Mouse (Mus musculus) megakaryocyte, embryonic 14.5 days (primary cell): ENCODE results near the gene Onecut3. TPM values are rescaled to one million over a fixed set of nuclear protein-coding genes. Genes with fewer than 3 reads are reported as not detected.

ENCODE experiments used
- H3K27me3 ChIP-seq: replicated peaks from 2 replicates; pipeline ENCODE3; 2012; ENCODE audit warnings: inconsistent platforms
- H3K36me3 ChIP-seq: replicated peaks from 2 replicates; pipeline ENCODE3; 2012; ENCODE audit warnings: low read length, inconsistent platforms, mixed read lengths
- H3K4me1 ChIP-seq: 2 replicates; pipeline ENCODE4 v1.6.1; 2012; ENCODE audit warnings: inconsistent platforms
- H3K4me3 ChIP-seq: replicated peaks from 2 replicates; pipeline ENCODE3; 2012; ENCODE audit warnings: moderate library complexity, mild to moderate bottlenecking, inconsistent platforms
- H3K9me3 ChIP-seq: 2 replicates; pipeline ENCODE4 v1.6.1; 2012; ENCODE audit warnings: inconsistent platforms
- FLI1 ChIP-seq: IDR thresholded peaks from 2 replicates; pipeline ENCODE4 v1.6.1; 2012; ENCODE audit warnings: low read length, inconsistent platforms, mixed read lengths
- GATA1 ChIP-seq: IDR thresholded peaks from 3 replicates; pipeline ENCODE4 v1.6.1; 2012; ENCODE audit warnings: mixed read lengths, low read length, inconsistent platforms, borderline replicate concordance
- polyA plus RNA-seq: library from polyadenylated mRNA; stranded (reverse); fragments of >175 nt; gene quantifications from 2 replicates; pipeline ENCODE4 v1.2.3, GENCODE M21; 2012; ENCODE audit warnings: low replicate concordance; ENCODE audit not compliant: insufficient read depth

Gene Onecut3
- polyA plus RNA-seq, 1 experiment = not detected

DNA sequence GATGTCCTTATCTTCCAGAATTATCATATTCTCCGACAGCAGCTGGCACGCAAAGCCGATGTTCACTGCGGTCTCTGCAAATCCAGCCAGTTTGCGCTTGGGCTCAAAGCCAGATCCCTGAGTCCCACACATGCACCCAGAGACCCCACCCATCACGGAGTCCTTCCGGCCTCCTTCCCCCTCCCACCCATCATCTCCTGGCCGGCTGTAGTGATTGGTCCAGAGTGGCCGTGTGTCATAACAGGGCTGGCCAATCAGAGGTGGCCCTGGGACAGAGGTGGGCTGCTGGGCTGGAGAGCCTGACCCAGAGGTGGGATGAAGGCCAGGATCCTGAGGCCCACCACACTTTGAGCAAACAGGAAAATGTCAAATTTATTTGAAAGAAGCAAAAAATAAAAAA lies 31.5 kb downstream of the Onecut3 start:
- Histone ChIP-seq H3K36me3 (no peaks in the 10 kb centered on the region), H3K4me3 (no peak overlapping the region), H3K9me3 (peaks cover 18% of the 10 kb centered on the region), H3K4me1 (no peaks in the 10 kb centered on the region; the same call in 1 of the 2 replicates), H3K27me3 (peaks cover 94% of the 10 kb centered on the region)
- TF ChIP-seq FLI1 (no peak), GATA1 (no peak)

DNA sequence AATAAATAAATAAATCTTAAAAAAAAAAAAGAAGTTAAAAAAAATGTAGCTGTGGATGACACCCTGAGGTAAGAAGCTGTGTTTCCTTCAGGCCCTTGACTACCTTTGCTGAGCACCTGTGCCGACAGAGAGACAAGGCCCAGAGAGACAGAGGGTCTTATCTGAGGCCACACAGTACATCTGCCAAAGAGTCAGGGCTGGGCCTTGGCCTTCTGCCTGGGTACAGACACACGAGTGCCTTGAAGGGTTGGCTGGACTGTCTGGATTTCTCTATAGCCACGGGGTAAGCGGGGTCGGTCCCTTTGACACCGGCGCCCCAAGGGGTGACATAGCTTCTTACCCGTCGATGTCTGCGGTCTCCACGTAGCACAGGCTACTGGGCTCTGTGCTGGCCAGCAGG lies 38.1 kb downstream of the Onecut3 start:
- peaks cover 42% of the 10 kb centered on the region for H3K4me1 ChIP-seq
- H3K36me3 ChIP-seq = no peaks in the 10 kb centered on the region
- H3K9me3 ChIP-seq = no peaks in the 10 kb centered on the region
- no peak overlapping the region for H3K4me3 ChIP-seq
- no peak for TF ChIP-seq GATA1
- H3K27me3 ChIP-seq = peaks cover 84% of the 10 kb centered on the region

DNA sequence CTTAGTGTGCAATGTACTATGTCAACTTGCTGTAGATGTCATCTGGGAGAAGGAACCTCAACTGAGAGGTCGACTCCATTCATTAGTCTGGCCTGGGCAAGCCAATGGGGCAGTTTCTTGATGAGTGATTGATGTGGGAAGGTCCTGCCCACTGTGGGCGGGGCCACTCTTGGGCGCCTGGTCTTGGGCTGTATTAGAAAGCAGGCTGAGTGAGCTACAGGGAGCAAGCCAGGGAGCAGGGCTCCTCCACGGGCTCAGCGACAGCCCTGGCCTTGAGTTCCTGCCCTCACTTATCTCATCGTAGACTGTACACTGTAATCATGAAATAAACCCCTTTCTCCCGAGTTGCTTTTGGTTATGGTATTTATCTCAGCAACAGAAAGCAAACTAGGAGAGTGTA lies 39.1 kb downstream of the Onecut3 start:
- TF ChIP-seq FLI1 (no peak), GATA1 (no peak)
- H3K4me3 ChIP-seq = no peak overlapping the region
- peaks cover 51% of the 10 kb centered on the region for H3K4me1 ChIP-seq
- H3K9me3 ChIP-seq = no peaks in the 10 kb centered on the region
- H3K36me3 ChIP-seq = no peaks in the 10 kb centered on the region
- H3K27me3 ChIP-seq = peaks cover 77% of the 10 kb centered on the region

DNA sequence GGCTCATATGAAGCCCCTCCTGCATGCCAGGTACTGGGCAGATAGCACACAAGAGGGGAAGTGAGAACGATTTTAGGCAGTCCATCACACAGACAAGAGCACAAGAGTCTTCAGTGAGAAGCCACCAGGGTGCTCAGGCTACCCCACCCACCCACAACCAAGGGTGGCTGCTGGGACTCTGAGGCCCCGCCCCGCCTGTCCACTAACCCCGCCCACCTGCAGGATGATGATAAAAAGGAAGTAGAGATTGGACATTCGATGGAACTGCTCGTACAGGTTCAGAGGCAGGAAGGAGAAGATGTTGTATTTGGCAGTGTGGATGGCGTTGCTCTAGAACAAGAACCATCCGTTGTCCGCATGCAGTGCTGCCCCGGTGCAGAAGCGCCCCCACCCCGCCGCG lies 40.4 kb downstream of the Onecut3 start:
- TF ChIP-seq FLI1 = no peak
- no peak for TF ChIP-seq GATA1
- H3K36me3 ChIP-seq = no peaks in the 10 kb centered on the region
- peaks cover 65% of the 10 kb centered on the region for H3K4me1 ChIP-seq
- no peaks in the 10 kb centered on the region for H3K9me3 ChIP-seq
- peak overlapping the region; percentile 56 for H3K4me3 ChIP-seq
- peaks cover 64% of the 10 kb centered on the region for H3K27me3 ChIP-seq

DNA sequence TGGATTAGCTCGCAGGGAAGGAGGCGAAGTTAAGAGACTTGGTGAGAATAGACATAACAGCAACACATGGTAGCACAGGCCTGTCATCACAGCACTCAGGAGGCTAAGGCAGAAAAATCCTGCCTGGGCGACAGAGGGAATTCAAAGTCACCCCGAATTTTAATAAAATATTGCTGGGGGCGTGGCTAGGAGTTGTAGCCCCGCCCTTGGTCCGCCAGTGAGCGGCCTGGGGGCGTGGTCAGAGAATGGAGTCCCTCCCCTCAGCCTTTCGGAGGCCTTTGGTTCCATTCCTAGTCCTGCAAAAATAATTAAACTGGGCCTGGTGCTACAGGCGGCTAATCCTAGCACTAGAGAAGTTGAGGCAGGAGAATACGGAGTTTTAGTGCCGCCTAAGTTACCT lies 41.1 kb downstream of the Onecut3 start:
- no peak for TF ChIP-seq FLI1
- no peak for TF ChIP-seq GATA1
- peaks cover 72% of the 10 kb centered on the region for H3K4me1 ChIP-seq
- peak overlapping the region; percentile 56 for H3K4me3 ChIP-seq
- H3K9me3 ChIP-seq = no peaks in the 10 kb centered on the region
- H3K27me3 ChIP-seq = peaks cover 58% of the 10 kb centered on the region
- peaks cover 4% of the 10 kb centered on the region for H3K36me3 ChIP-seq

DNA sequence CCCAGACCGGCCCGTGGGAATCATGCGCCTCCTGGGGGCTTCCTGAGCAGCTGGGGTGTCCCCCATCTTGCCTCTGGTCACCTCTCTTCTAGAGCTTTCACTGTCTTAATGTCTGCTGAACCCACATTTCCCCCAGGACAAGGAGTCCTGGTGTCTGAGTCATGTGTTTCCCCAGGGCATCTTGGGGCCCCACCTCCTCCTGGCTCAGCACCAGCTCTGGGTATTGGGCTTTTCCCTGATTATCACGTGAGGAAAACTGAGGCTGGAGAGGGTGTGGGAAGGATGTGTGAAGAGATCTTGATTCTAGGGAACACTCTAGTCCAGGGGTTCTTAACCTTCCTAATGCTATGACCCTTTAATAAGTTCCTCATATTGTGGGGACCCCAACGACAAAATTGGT lies 43.5 kb downstream of the Onecut3 start:
- peaks cover 38% of the 10 kb centered on the region for H3K27me3 ChIP-seq
- no peak overlapping the region for H3K4me3 ChIP-seq
- H3K4me1 ChIP-seq = peaks cover 92% of the 10 kb centered on the region
- H3K9me3 ChIP-seq = no peaks in the 10 kb centered on the region
- H3K36me3 ChIP-seq = peaks cover 28% of the 10 kb centered on the region
- TF ChIP-seq FLI1 = no peak
- no peak for TF ChIP-seq GATA1

DNA sequence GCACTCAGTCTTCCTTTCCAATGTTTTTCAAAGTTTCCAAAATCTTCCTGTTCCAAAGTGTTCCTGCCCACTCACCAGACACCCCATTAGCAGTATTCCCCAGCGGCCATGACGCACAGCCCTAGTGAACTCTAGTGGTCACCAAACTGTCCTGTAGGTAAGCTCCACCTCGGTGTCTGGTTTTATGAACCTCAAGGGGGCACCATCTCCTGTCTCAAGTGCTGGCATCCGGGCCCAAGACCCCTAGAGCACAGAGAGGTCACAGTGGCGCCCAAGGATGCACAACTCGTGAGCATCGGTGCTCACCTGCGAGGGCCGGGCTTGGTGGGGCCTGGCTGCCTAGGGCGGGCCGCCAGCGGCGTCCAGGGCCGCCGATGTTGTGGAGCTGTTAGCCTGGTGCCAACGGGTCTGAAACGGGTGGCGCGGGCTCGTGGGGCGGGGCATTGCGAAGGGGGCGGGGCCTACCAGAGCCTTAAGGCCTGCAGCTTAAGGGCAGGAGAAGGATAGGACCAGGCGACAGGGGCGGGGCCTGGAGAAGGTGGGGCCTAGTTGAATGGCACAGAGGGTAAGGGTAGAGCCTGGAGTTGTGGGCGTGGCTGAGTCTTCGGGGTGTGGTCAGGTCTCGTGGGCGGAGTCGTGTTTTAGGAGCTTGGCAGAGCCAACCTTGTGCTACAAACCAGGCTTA lies 44.2 kb downstream of the Onecut3 start, which contains the start of gene Atp8b3:
TSS of gene Atp8b3 (minus strand) at position 415 of the 685 bp plus-strand sequence.
- TF ChIP-seq GATA1 (no peak), FLI1 (no peak)
- Histone ChIP-seq H3K27me3 (peaks cover 32% of the 10 kb centered on the region), H3K4me1 (peaks cover 88% of the 10 kb centered on the region), H3K9me3 (no peaks in the 10 kb centered on the region), H3K4me3 (peak within 1 kb of the TSS; percentile 84), H3K36me3 (peaks cover 35% of the 10 kb centered on the region)

DNA sequence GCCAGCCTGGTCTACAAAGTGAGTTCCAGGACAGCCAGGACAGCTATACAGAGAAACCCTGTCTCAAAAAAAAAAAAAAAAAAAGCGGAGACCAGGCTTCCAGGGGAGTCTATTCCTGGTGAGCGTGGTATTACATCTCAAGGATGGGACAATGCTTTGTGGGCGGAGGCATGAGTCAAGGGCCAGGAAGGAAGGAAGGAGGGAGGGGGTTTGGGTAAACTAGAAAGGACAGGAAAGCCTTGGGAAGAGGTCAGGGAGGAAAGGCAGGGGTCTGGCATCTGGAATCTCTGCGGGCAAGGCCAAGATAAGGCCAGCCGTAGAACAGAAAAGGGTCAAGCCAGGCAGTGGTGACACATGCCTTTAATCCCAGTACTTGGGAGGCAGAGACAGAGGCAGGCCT lies 44.9 kb downstream of the Onecut3 start:
- Histone ChIP-seq H3K4me1 (peaks cover 82% of the 10 kb centered on the region), H3K27me3 (peaks cover 25% of the 10 kb centered on the region), H3K4me3 (peak overlapping the region; percentile 84), H3K9me3 (no peaks in the 10 kb centered on the region), H3K36me3 (peaks cover 41% of the 10 kb centered on the region)
- no peak for TF ChIP-seq GATA1
- no peak for TF ChIP-seq FLI1

DNA sequence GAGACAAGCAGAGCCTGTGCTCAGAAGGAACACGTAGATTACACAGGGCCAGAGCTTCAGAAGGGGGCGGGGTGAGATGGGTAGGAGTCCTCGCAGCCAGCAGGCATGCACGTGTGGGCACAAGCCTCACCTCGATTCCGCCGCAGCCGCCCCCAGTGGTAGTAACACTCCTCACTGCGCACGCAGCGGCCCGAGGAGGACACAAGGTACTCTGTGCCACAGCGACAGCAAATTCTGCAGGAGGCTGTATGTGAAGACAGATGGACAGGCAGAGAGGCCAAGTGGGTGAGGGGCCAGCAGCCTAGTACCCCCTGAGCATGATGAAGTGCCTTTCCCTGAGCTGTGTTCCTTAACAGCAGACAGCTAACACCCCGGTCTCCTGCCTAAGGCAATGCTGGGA lies 49.2 kb downstream of the Onecut3 start:
- no peak for TF ChIP-seq GATA1
- no peak for TF ChIP-seq FLI1
- Histone ChIP-seq H3K4me3 (no peak overlapping the region), H3K36me3 (peaks cover 85% of the 10 kb centered on the region), H3K4me1 (peaks cover 71% of the 10 kb centered on the region), H3K9me3 (no peaks in the 10 kb centered on the region), H3K27me3 (no peaks in the 10 kb centered on the region)

DNA sequence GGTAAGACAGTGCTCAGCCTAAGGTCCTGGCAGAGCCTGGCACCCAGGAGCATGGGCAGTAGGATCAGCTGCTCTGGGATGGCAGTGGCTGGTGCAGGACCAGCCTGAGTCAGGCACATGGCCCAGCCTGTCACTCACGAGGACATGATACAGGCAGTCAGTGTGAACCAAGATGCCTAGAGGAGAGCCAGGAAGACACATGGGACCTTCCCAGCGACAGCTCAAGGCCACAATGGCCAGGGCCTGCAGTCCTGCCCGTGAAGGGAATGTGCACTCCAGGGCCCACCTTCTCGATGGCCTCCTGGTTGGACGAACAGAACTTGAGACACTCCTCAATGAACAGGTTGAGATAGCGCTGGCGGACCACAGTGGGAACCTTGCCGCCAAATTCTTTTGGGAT lies 51.0 kb downstream of the Onecut3 start:
- no peak overlapping the region for H3K4me3 ChIP-seq
- H3K4me1 ChIP-seq = peaks cover 62% of the 10 kb centered on the region
- H3K9me3 ChIP-seq = no peaks in the 10 kb centered on the region
- H3K36me3 ChIP-seq = peaks cover 99% of the 10 kb centered on the region
- no peaks in the 10 kb centered on the region for H3K27me3 ChIP-seq
- TF ChIP-seq GATA1 (no peak), FLI1 (no peak)

DNA sequence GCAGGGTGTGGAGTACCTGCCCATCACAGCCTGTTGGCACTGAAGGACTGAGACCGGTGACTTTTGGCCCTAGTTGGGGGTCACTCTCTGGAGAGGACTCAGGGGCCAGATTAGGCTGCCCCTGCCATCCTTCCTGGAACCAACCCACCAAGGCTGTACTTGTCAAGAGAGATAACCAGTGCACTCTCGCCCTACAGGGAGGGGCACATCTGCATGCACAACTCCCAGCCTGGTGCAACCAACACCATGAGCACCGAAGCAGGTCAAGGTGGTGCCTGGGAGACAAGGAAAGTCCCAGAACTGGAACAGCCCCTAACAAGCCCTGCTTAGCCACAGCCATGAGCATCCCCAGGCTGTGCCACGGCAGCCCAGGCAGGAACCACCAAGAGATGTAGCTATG lies 52.3 kb downstream of the Onecut3 start:
- Histone ChIP-seq H3K4me1 (peaks cover 59% of the 10 kb centered on the region), H3K4me3 (no peak overlapping the region)
- TF ChIP-seq FLI1 = no peak
- no peak for TF ChIP-seq GATA1

More for the DNA sequence above, 52.3 kb downstream of the Onecut3 start:
- Histone ChIP-seq H3K36me3 (peaks cover 97% of the 10 kb centered on the region), H3K27me3 (no peaks in the 10 kb centered on the region), H3K9me3 (no peaks in the 10 kb centered on the region)
